Mouse (Mus musculus) ovary, postnatal 10 days (tissue): Measurements from ENCODE around the gene Nvl.
A peak's percentile ranks its signal among the peaks of the same experiment; 100 is the strongest.

Experiments used
- DNase-seq: peaks from one replicate; pipeline ENCODE4 v3.0.0; 2022; ENCODE audit warnings: low spot score

Gene Nvl

GRCm38 (mm10) chr1:181143950-181144836 lies at the start of gene Nvl, which contains the start of gene Cnih4:
Gene Nvl (minus strand): TSS chr1:181144204.
Gene Cnih4 (plus strand): TSS chr1:181144693.
- peak; percentile 91 for DNase-seq

GRCm38 (mm10) chr1:181188925-181189324 lies 44.9 kb upstream of the Nvl start:
- no peak for DNase-seq

- no peak for DNase-seq
Measured at GRCm38 (mm10) chr1:181170210-181170609, 26.2 kb upstream of the Nvl start.

- no peak for DNase-seq
Measured at GRCm38 (mm10) chr1:181168377-181168776, 24.4 kb upstream of the Nvl start.

GRCm38 (mm10) chr1:181167816-181168215 lies 23.8 kb upstream of the Nvl start:
- no peak for DNase-seq

- DNase-seq: no peak
Measured at GRCm38 (mm10) chr1:181151541-181151940, 7.5 kb upstream of the Nvl start.

GRCm38 (mm10) chr1:181150827-181151534 lies 7.0 kb upstream of the Nvl start:
- DNase-seq: peak; percentile 73

GRCm38 (mm10) chr1:181150431-181150826 lies 6.4 kb upstream of the Nvl start:
- DNase-seq: no peak

- no peak for DNase-seq
Measured at GRCm38 (mm10) chr1:181149373-181150017, 5.5 kb upstream of the Nvl start.

GRCm38 (mm10) chr1:181148540-181148939 lies 4.5 kb upstream of the Nvl start:
- DNase-seq: no peak

- DNase-seq: no peak
Measured at GRCm38 (mm10) chr1:181146187-181146586, 2.2 kb upstream of the Nvl start.

GRCm38 (mm10) chr1:181144966-181145365 lies 962 bp upstream of the Nvl start:
- no peak for DNase-seq

GRCm38 (mm10) chr1:181143609-181143949 lies 425 bp downstream of the Nvl start:
- DNase-seq: no peak

GRCm38 (mm10) chr1:181138730-181139129 lies 5.3 kb downstream of the Nvl start:
- no peak for DNase-seq

- DNase-seq: no peak
Measured at GRCm38 (mm10) chr1:181131915-181132314, 12.1 kb downstream of the Nvl start.

- DNase-seq: no peak
Measured at GRCm38 (mm10) chr1:181126766-181127165, 17.2 kb downstream of the Nvl start.

GRCm38 (mm10) chr1:181125916-181126315 lies 18.1 kb downstream of the Nvl start:
- DNase-seq: no peak

- no peak for DNase-seq
Measured at GRCm38 (mm10) chr1:181124145-181124544, 19.9 kb downstream of the Nvl start.

GRCm38 (mm10) chr1:181117112-181117511 lies 26.9 kb downstream of the Nvl start:
- DNase-seq: no peak

GRCm38 (mm10) chr1:181090048-181090447 lies 54.0 kb downstream of the Nvl start:
- DNase-seq: no peak

GRCm38 (mm10) chr1:181084021-181084420 lies 60.0 kb downstream of the Nvl start:
- no peak for DNase-seq

- DNase-seq: no peak
Measured at GRCm38 (mm10) chr1:181073075-181073474, 70.9 kb downstream of the Nvl start.

- DNase-seq: no peak
Measured at GRCm38 (mm10) chr1:181069671-181070070, 74.3 kb downstream of the Nvl start.
